Mouse (Mus musculus) ES-E14 (cell line): ENCODE data around the gene Unk. TPM values are rescaled to one million over a fixed set of nuclear protein-coding genes. Genes with fewer than 3 reads are reported as not detected.
A peak's percentile ranks its signal among the peaks of the same experiment; 100 is the strongest.

Experiments used
- DNase-seq: peaks from one replicate; pipeline ENCODE4 v3.0.0-alpha.2; 2013; ENCODE audit warnings: low read depth, low spot score
- H3K27ac ChIP-seq: 2 replicates; pipeline ENCODE4 v1.5.1; 2012; ENCODE audit warnings: low read depth, mild to moderate bottlenecking, low read length, moderate library complexity, mixed read lengths; ENCODE audit not compliant: poor library complexity, insufficient read depth, severe bottlenecking
- H3K36me3 ChIP-seq: 2 replicates; pipeline ENCODE4 v1.6.1; 2012; ENCODE audit warnings: mild to moderate bottlenecking, low read length, moderate library complexity, mixed read lengths; ENCODE audit not compliant: control insufficient read depth, poor library complexity, insufficient read depth, severe bottlenecking
- H3K4me1 ChIP-seq, 2 experiments: fragments of 150-350 bp in 1 of 2; sonication (generic) in 1 of 2; 2 replicates each; pipeline ENCODE4 v1.6.1; 2012; ENCODE audit warnings: low read length in 2 of 2, mild to moderate bottlenecking in 1 of 2, mixed read lengths in 1 of 2; ENCODE audit not compliant: control insufficient read depth in 2 of 2, insufficient read depth in 2 of 2, poor library complexity in 1 of 2
- H3K4me3 ChIP-seq, 2 experiments: fragments of 150-350 bp in 1 of 2; sonication (generic) in 1 of 2; 2 replicates each; pipeline ENCODE4 v1.5.1; 2012; ENCODE audit warnings: low read length in 2 of 2, low read depth in 1 of 2, mild to moderate bottlenecking in 1 of 2, mixed read lengths in 1 of 2; ENCODE audit not compliant: insufficient read depth in 1 of 2, poor library complexity in 1 of 2, severe bottlenecking in 1 of 2
- H3K9ac ChIP-seq: 2 replicates; pipeline ENCODE4 v1.6.1; 2012; ENCODE audit warnings: low read depth, mild to moderate bottlenecking, low read length, mixed read lengths; ENCODE audit not compliant: poor library complexity, insufficient read depth, severe bottlenecking
- H3K9me3 ChIP-seq: fragments of 150-350 bp; sonication (generic); 2 replicates; pipeline ENCODE4 v1.6.1; 2012; ENCODE audit warnings: low read depth, mild to moderate bottlenecking, low read length; ENCODE audit not compliant: control insufficient read depth, insufficient read depth
- CHD2 ChIP-seq: IDR thresholded peaks from 2 replicates; pipeline ENCODE4 v1.6.1; 2014; ENCODE audit warnings: mild to moderate bottlenecking, low read depth, low read length, inconsistent platforms
- HCFC1 ChIP-seq: IDR thresholded peaks from 2 replicates; pipeline ENCODE4 v1.6.1; 2012; ENCODE audit warnings: low read length, inconsistent platforms, borderline replicate concordance; ENCODE audit not compliant: insufficient read depth
- MAFK ChIP-seq: IDR thresholded peaks from 2 replicates; pipeline ENCODE4 v1.6.1; 2014; ENCODE audit warnings: mild to moderate bottlenecking, low read depth, low read length, inconsistent platforms; ENCODE audit not compliant: insufficient read depth
- ZC3H11A ChIP-seq: IDR thresholded peaks from 2 replicates; pipeline ENCODE4 v1.6.1; 2012; ENCODE audit warnings: low read depth, mild to moderate bottlenecking, inconsistent platforms, low read length, borderline replicate concordance
- ZNF384 ChIP-seq: IDR thresholded peaks from 2 replicates; pipeline ENCODE4 v1.6.1; 2012; ENCODE audit warnings: low read depth, low read length, inconsistent platforms
- in situ Hi-C, 2 experiments: fragments of 600-800 bp; cut with MboI; formaldehyde crosslinking; loops; one replicate each; pipeline ENCODE4 v1.15.1; 2025; ENCODE audit warnings: low sequenced_read_pairs in 2 of 2, inconsistent platforms in 1 of 2; ENCODE audit not compliant: unreplicated experiment in 2 of 2
- total RNA-seq: library from RNA; depleted of rRNA; stranded (reverse); fragments of 300-350 nt; gene quantifications from 2 replicates; pipeline ENCODE4 v1.2.3, GENCODE M21; 2012; rRNA removed

The Unk gene
- total RNA-seq, 1 experiment, result 32.5 TPM

DNA sequence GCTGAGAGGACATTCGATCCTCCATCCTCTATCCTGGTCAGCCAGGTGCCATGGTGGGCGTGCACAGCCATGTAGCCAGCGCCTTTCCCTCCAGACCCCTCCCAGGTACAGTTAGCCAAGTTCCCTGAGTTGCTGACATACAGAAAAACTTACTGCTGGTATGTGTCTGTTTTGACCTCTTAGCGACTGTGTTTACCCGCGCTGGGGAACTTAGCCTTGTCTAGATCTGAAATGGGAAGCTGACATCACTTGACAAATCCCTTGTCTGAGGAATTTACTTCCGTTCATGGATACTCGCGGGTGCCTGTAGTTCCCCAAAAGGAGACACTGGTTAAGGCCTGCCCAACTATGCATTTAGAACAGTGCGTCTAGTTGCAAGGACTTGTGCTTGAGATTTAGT, 80.4 kb downstream of the Unk start:
- no peak overlapping the region for H3K9ac ChIP-seq
- H3K4me3 ChIP-seq, result peak overlapping the region; percentile 45 to 46; a peak in 3 of 4 replicates
- no peak overlapping the region for H3K27ac ChIP-seq
- H3K36me3 ChIP-seq, result no peaks in the 10 kb centered on the region
- in situ Hi-C loops, result no loop called here
- peaks cover 4 to 29% of the 10 kb centered on the region in 2 experiments; a peak in 3 of 4 replicates for H3K4me1 ChIP-seq
- no peak for TF ChIP-seq ZC3H11A
- no peak for TF ChIP-seq MAFK
- TF ChIP-seq HCFC1, result no peak
- no peak for TF ChIP-seq ZNF384
- TF ChIP-seq CHD2, result no peak
- no peaks in the 10 kb centered on the region for H3K9me3 ChIP-seq
- DNase-seq, result no peak

Other genes starting within 250 kb of the Unk start
- gene Caskin2, start 216.7 kb upstream of the Unk start, total RNA-seq, result 9.6 and 10.5 TPM in 2 replicates
- 63.6 and 64.4 TPM in 2 replicates for gene Tsen54, start 215.6 kb upstream of the Unk start, total RNA-seq
- gene Llgl2, start 206.3 kb upstream of the Unk start, total RNA-seq, result 96.5 and 145 TPM in 2 replicates
- 4.6 and 7.7 TPM in 2 replicates for gene Myo15b, start 171.9 kb upstream of the Unk start, total RNA-seq
- 0.67 TPM in 1 of 2 replicates, not detected in the other for gene Smim5, start 130.4 kb upstream of the Unk start, total RNA-seq
- gene Smim6, start 118.3 kb upstream of the Unk start, total RNA-seq, result 0.45 TPM in 1 of 2 replicates, not detected in the other
- 52.1 and 63.5 TPM in 2 replicates for gene Sap30bp, start 97.0 kb upstream of the Unk start, total RNA-seq
- gene Recql5, start 96.8 kb upstream of the Unk start, total RNA-seq, result 28.0 and 40.8 TPM in 2 replicates
- 9.6 and 26.3 TPM in 2 replicates for gene Itgb4, start 55.6 kb upstream of the Unk start, total RNA-seq
- gene Galk1, start 17.6 kb upstream of the Unk start, total RNA-seq, result 144 and 195 TPM in 2 replicates
- 504 and 729 TPM in 2 replicates for gene H3f3b, start 2.4 kb upstream of the Unk start, total RNA-seq
- 13.3 and 14.2 TPM in 2 replicates for gene Unc13d, start 47.6 kb downstream of the Unk start, total RNA-seq
- gene Wbp2, start 56.7 kb downstream of the Unk start, total RNA-seq, result 16.9 and 20.1 TPM in 2 replicates
- 2.0 and 3.3 TPM in 2 replicates for gene Trim47, start 96.9 kb downstream of the Unk start, total RNA-seq
- 0.31 and 0.42 TPM in 2 replicates for gene Trim65, start 100.8 kb downstream of the Unk start, total RNA-seq
- 81.1 and 81.3 TPM in 2 replicates for gene Mrpl38, start 108.5 kb downstream of the Unk start, total RNA-seq
- gene Fbf1, start 137.8 kb downstream of the Unk start, total RNA-seq, result 29.4 and 32.1 TPM in 2 replicates
- 17.0 and 19.1 TPM in 2 replicates for gene Ten1, start 168.5 kb downstream of the Unk start, total RNA-seq
- gene Acox1, start 168.7 kb downstream of the Unk start, total RNA-seq, result 11.2 and 16.5 TPM in 2 replicates
- 2.9 and 4.5 TPM in 2 replicates for gene Evpl, start 207.8 kb downstream of the Unk start, total RNA-seq
- 33.4 and 38.2 TPM in 2 replicates for gene Srp68, start 243.9 kb downstream of the Unk start, total RNA-seq